28 mouse cellular contexts compared by ENCODE assay signal in genomic region chr10:115173336-115173735, GRCm38 (mm10). TPM values are rescaled to one million over a fixed set of nuclear protein-coding genes. Genes with fewer than 3 reads are reported as not detected.
DNase-seq lines count a peak whose midpoint lies in the region; ATAC-seq lines count a peak whose summit lies in the region.
"Had no signal": no experiment of that assay in that cellular context is flagged by ENCODE, and none has a peak within 500 bp of the region (broad histone marks: within the 10 kb centered on the region; RNA-seq: fewer than 3 reads in every experiment).

No protein-coding gene starts in this region.

- no peaks in the 10 kb centered on the region for H3K36me3 ChIP-seq in heart, embryonic 11.5 days (ENCODE audit: control insufficient read depth, insufficient read depth, low read length)
- no peaks in the 10 kb centered on the region for H3K36me3 ChIP-seq in heart, embryonic 14.5 days (ENCODE audit: control insufficient read depth, insufficient read depth, low read length)
- H3K36me3 ChIP-seq in midbrain, embryonic 11.5 days (ENCODE audit: control insufficient read depth, insufficient read depth, low read length) = no peaks in the 10 kb centered on the region
- H3K36me3 ChIP-seq in midbrain, embryonic 14.5 days (ENCODE audit: control insufficient read depth, insufficient read depth, low read length) = no peaks in the 10 kb centered on the region
- H3K36me3 ChIP-seq: embryonic facial prominence, embryonic 12.5 days; embryonic facial prominence, embryonic 15.5 days; hindbrain, embryonic 10.5 days; hindbrain, embryonic 13.5 days; intestine, embryonic 15.5 days had no signal

- no peak for DNase-seq in heart, adult 8-10 months (ENCODE audit: low spot score)
- no peak for DNase-seq in heart, adult 9 months (ENCODE audit: low spot score in 2 of 2)
- peak; percentile 60 for DNase-seq in midbrain, embryonic 11.5 days (ENCODE audit: low spot score, missing footprints)
- DNase-seq in midbrain, embryonic 14.5 days = no peak
- DNase-seq: adrenal gland, adult 2 months; adrenal gland, postnatal 14 days; cerebellum, adult 11 months; cerebellum, adult 2 months; cerebellum, adult 9-11 months; cerebellum, postnatal 25 days; forebrain, postnatal 0 days; gastrocnemius, adult 2 months; gastrocnemius, postnatal 14 days; kidney, adult 11 months; kidney, adult 8-10 months had no signal

- WGBS in heart, embryonic 11.5 days (ENCODE audit: insufficient replicate concordance) = 55% methylated on average over 10 of the region's 10 CpGs
- WGBS in heart, embryonic 14.5 days = 54% methylated on average over 10 of the region's 10 CpGs
- whole genome bisulfite sequencing in midbrain, embryonic 11.5 days = 82% methylated on average over 10 of the region's 10 CpGs
- 88% methylated on average over 10 of the region's 10 CpGs for WGBS in midbrain, embryonic 14.5 days

- H3K4me1 ChIP-seq in heart, embryonic 11.5 days (ENCODE audit: control insufficient read depth, insufficient read depth, low read length) = no peaks in the 10 kb centered on the region
- no peaks in the 10 kb centered on the region for H3K4me1 ChIP-seq in heart, embryonic 14.5 days (ENCODE audit: control insufficient read depth in 2 of 2, insufficient read depth in 2 of 2, low read length in 2 of 2)
- H3K4me1 ChIP-seq in midbrain, embryonic 11.5 days (ENCODE audit: control insufficient read depth, insufficient read depth, low read length) = no peaks in the 10 kb centered on the region
- 0 out of 2 replicates have a peak, but pooled peaks cover 5% of the 10 kb centered on the region for H3K4me1 ChIP-seq in midbrain, embryonic 14.5 days (ENCODE audit: control insufficient read depth, insufficient read depth, low read length)
- H3K4me1 ChIP-seq: embryonic facial prominence, embryonic 15.5 days; intestine, embryonic 15.5 days had no signal

- no peak overlapping the region for H3K4me3 ChIP-seq in heart, embryonic 11.5 days (ENCODE audit: low read depth, low read length)
- H3K4me3 ChIP-seq in heart, embryonic 14.5 days (ENCODE audit: control insufficient read depth in 1 of 2, insufficient read depth in 1 of 2, low read depth in 1 of 2, low read length in 2 of 2) = no peak overlapping the region
- H3K4me3 ChIP-seq in midbrain, embryonic 11.5 days (ENCODE audit: low read depth, low read length) = no peak overlapping the region
- H3K4me3 ChIP-seq in midbrain, embryonic 14.5 days (replicated peaks; ENCODE audit: low read depth, low read length) = no peak overlapping the region
- H3K4me3 ChIP-seq: embryonic facial prominence, embryonic 12.5 days; embryonic facial prominence, embryonic 15.5 days; gastrocnemius, adult 2 months; hindbrain, embryonic 10.5 days; hindbrain, embryonic 13.5 days; intestine, embryonic 15.5 days had no signal

- H3K9me3 ChIP-seq in heart, embryonic 11.5 days (replicated peaks; ENCODE audit: control insufficient read depth, low read length) = no peaks in the 10 kb centered on the region
- no peaks in the 10 kb centered on the region for H3K9me3 ChIP-seq in heart, embryonic 14.5 days (ENCODE audit: control insufficient read depth, low read length)
- no peaks in the 10 kb centered on the region for H3K9me3 ChIP-seq in midbrain, embryonic 11.5 days (ENCODE audit: control insufficient read depth, low read length)
- no peaks in the 10 kb centered on the region for H3K9me3 ChIP-seq in midbrain, embryonic 14.5 days (ENCODE audit: control insufficient read depth, low read length)
- H3K9me3 ChIP-seq: embryonic facial prominence, embryonic 12.5 days; embryonic facial prominence, embryonic 15.5 days; hindbrain, embryonic 10.5 days; hindbrain, embryonic 13.5 days; intestine, embryonic 15.5 days had no signal

- no peaks in the 10 kb centered on the region for H3K27me3 ChIP-seq in heart, embryonic 11.5 days (ENCODE audit: control insufficient read depth, insufficient read depth, low read length)
- no peaks in the 10 kb centered on the region for H3K27me3 ChIP-seq in heart, embryonic 14.5 days (ENCODE audit: control insufficient read depth, insufficient read depth, low read length)
- H3K27me3 ChIP-seq in midbrain, embryonic 11.5 days (ENCODE audit: control insufficient read depth, insufficient read depth, low read length) = no peaks in the 10 kb centered on the region
- H3K27me3 ChIP-seq in midbrain, embryonic 14.5 days (ENCODE audit: control insufficient read depth, insufficient read depth, low read length) = no peaks in the 10 kb centered on the region
- H3K27me3 ChIP-seq: embryonic facial prominence, embryonic 12.5 days; embryonic facial prominence, embryonic 15.5 days; hindbrain, embryonic 13.5 days; intestine, embryonic 15.5 days had no signal

- H3K4me2 ChIP-seq in heart, embryonic 11.5 days = peak overlapping the region; percentile 12; the same call in 1 of the 2 replicates
- H3K4me2 ChIP-seq in heart, embryonic 14.5 days (ENCODE audit: low read length) = peak overlapping the region; percentile 21; the same call in 1 of the 2 replicates
- H3K4me2 ChIP-seq in midbrain, embryonic 11.5 days = no peak overlapping the region
- no peak overlapping the region for H3K4me2 ChIP-seq in midbrain, embryonic 14.5 days (ENCODE audit: low read length)
- H3K4me2 ChIP-seq: embryonic facial prominence, embryonic 12.5 days; embryonic facial prominence, embryonic 15.5 days; hindbrain, embryonic 13.5 days; intestine, embryonic 15.5 days had no signal

- no peak overlapping the region for H3K9ac ChIP-seq in heart, embryonic 11.5 days (ENCODE audit: low read depth, low read length)
- no peak overlapping the region for H3K9ac ChIP-seq in heart, embryonic 14.5 days (ENCODE audit: low read length)
- H3K9ac ChIP-seq in midbrain, embryonic 11.5 days (ENCODE audit: low read length) = no peak overlapping the region
- H3K9ac ChIP-seq in midbrain, embryonic 14.5 days (replicated peaks; ENCODE audit: low read length) = no peak overlapping the region
- H3K9ac ChIP-seq: embryonic facial prominence, embryonic 12.5 days; embryonic facial prominence, embryonic 15.5 days; forebrain, postnatal 0 days; hindbrain, embryonic 13.5 days; intestine, embryonic 15.5 days had no signal

- ATAC-seq in heart, embryonic 11.5 days (replicated peaks; ENCODE audit: insufficient number of reproducible peaks, low FRiP score, low TSS enrichment) = no peak
- no peak for ATAC-seq in heart, embryonic 14.5 days (ENCODE audit: insufficient number of reproducible peaks, insufficient read depth, low FRiP score, low read depth)
- no peak for ATAC-seq in midbrain, embryonic 11.5 days (ENCODE audit: low FRiP score)
- no peak for ATAC-seq in midbrain, embryonic 14.5 days (ENCODE audit: low FRiP score, low TSS enrichment)
- ATAC-seq: CD4-positive, CD25-positive, alpha-beta regulatory T cell, adult 4 months; forebrain, embryonic 14.5 days; forebrain, postnatal 0 days; hindbrain, embryonic 16.5 days; intestine, embryonic 15.5 days had no signal

- no peak overlapping the region for H3K27ac ChIP-seq in heart, embryonic 11.5 days (ENCODE audit: low read depth, low read length)
- no peak overlapping the region for H3K27ac ChIP-seq in heart, embryonic 14.5 days (replicated peaks in 1 of 2; ENCODE audit: control insufficient read depth in 1 of 2, insufficient read depth in 1 of 2, low read depth in 2 of 2, low read length in 2 of 2)
- H3K27ac ChIP-seq in midbrain, embryonic 11.5 days (ENCODE audit: low read depth, low read length) = no peak overlapping the region
- H3K27ac ChIP-seq in midbrain, embryonic 14.5 days (replicated peaks; ENCODE audit: low read depth, low read length) = no peak overlapping the region
- H3K27ac ChIP-seq: embryonic facial prominence, embryonic 12.5 days; embryonic facial prominence, embryonic 15.5 days; gastrocnemius, adult 2 months; hindbrain, embryonic 10.5 days; hindbrain, embryonic 13.5 days; intestine, embryonic 15.5 days had no signal

RNA-seq across cellular contexts. Expression of gene Tph2, which starts 11.5 kb away (rescaled TPM):
- polyA plus RNA-seq in heart, embryonic 11.5 days (2014; fragmentation: Nextera tagmentation; extraction: Ambion mirVana) = not detected in 2 replicates
- total RNA-seq in heart, adult 8-10 months (2022) = not detected
- polyA plus RNA-seq in heart, embryonic 14.5 days (2014; fragmentation: Nextera tagmentation; extraction: Ambion mirVana) = not detected in 2 replicates
- polyA plus RNA-seq in midbrain, embryonic 11.5 days (2014; fragmentation: Nextera tagmentation; extraction: Ambion mirVana) = 0.36 and 0.91 TPM in 2 replicates
- 6.9 and 8.5 TPM in 2 replicates for polyA plus RNA-seq in midbrain, embryonic 14.5 days (2014; fragmentation: Nextera tagmentation; extraction: Ambion mirVana)
- total RNA-seq: adrenal gland, adult 2 months; adrenal gland, postnatal 14 days; common myeloid progenitor, adult 5-6 weeks; gastrocnemius, adult 2 months; gastrocnemius, postnatal 14 days; gastrocnemius, postnatal 4 days; MEL had no signal
- polyA plus RNA-seq: adrenal gland, adult 2 months; CD4-positive, CD25-positive, alpha-beta regulatory T cell, adult 4 months; intestine, embryonic 15.5 days had no signal

Comparison
In these comparisons a context has a peak if more than half of its experiments do, and no peak if none do; other contexts are left out.
1. H3K4me2 ChIP-seq: peak in heart, embryonic 11.5 days (single experiment) and heart, embryonic 14.5 days (single experiment); none in midbrain, embryonic 11.5 days (single experiment) and midbrain, embryonic 14.5 days (single experiment).